ENCODE assay signal across 28 mouse cellular contexts in the genomic region with DNA sequence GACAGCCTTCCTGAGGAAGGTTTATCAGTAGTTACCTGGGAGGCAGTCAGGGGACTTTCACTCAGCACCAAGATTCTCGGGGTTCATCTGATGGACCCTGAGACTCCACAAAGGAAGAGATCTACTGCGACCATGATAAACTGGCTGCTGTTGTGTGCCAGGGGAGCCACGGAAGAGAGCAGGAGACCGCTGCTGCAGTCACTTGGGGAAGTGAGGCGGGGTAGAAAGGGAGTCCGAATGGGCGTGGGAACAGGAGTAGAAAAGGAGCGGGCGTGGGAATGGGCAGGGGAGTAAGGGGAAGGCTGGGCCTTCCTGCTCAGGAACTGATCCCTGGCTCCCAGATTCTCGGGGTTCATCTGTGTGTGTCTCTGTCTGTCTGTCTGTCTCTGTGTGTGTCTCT.
DNase-seq lines count a peak whose midpoint lies in the region; ATAC-seq and TF ChIP-seq lines count a peak whose summit lies in the region.
"Had no signal": no experiment of that assay in that cellular context is flagged by ENCODE, and none has a peak within 500 bp of the region (broad histone marks: within the 10 kb centered on the region; RNA-seq: fewer than 3 reads in every experiment).

No protein-coding gene starts in this region.

- DNase-seq in liver, postnatal 0 days: no peak
- no peak for DNase-seq in liver, embryonic 11.5 days (ENCODE audit: low spot score)
- peak; percentile 19 for DNase-seq in splenic B cell, adult 2 months (ENCODE audit: low read depth, low spot score)
- DNase-seq in layer of hippocampus, postnatal 36 days: no peak
- no peak for DNase-seq in gastrocnemius, adult 2 months
- no peak for DNase-seq in adrenal gland, postnatal 14 days
- DNase-seq: adrenal gland, adult 2 months; adrenal gland, postnatal 25 days; cerebellum, adult 18-20 months; cerebellum, adult 9-11 months; cerebellum, postnatal 25 days; embryo, embryonic 11 days; gastrocnemius, postnatal 25 days; heart, adult 2 months; heart, postnatal 14 days; heart, postnatal 4 days had no signal

- H3K4me1 ChIP-seq in liver, postnatal 0 days (ENCODE audit: insufficient read depth): no peaks in the 10 kb centered on the region
- no peaks in the 10 kb centered on the region for H3K4me1 ChIP-seq in liver, embryonic 11.5 days (replicated peaks; ENCODE audit: control insufficient read depth, insufficient read depth, low read length)
- peaks cover 20% of the 10 kb centered on the region for H3K4me1 ChIP-seq in megakaryocyte, embryonic 14.5 days
- H3K4me1 ChIP-seq: embryonic facial prominence, embryonic 10.5 days; embryonic facial prominence, embryonic 13.5 days; forebrain, embryonic 12.5 days; heart, embryonic 13.5 days; hindbrain, embryonic 13.5 days; intestine, embryonic 15.5 days had no signal

- H3K4me3 ChIP-seq in liver, postnatal 0 days (ENCODE audit: low read depth, low read length): no peak overlapping the region
- H3K4me3 ChIP-seq in liver, embryonic 11.5 days (ENCODE audit: low read depth, low read length): no peak overlapping the region
- H3K4me3 ChIP-seq in megakaryocyte, embryonic 14.5 days (replicated peaks): peak overlapping the region; percentile 53
- H3K4me3 ChIP-seq in gastrocnemius, adult 2 months: no peak overlapping the region
- H3K4me3 ChIP-seq: embryonic facial prominence, embryonic 10.5 days; embryonic facial prominence, embryonic 13.5 days; erythroblast, embryonic 14.5 days; forebrain, embryonic 12.5 days; heart, adult 2 months; heart, embryonic 10.5 days; heart, embryonic 13.5 days; hindbrain, embryonic 13.5 days; intestine, embryonic 15.5 days had no signal

- H3K36me3 ChIP-seq in liver, postnatal 0 days (replicated peaks; ENCODE audit: insufficient read depth, low read length): no peaks in the 10 kb centered on the region
- H3K36me3 ChIP-seq in liver, embryonic 11.5 days (ENCODE audit: control insufficient read depth, insufficient read depth, low read length): no peaks in the 10 kb centered on the region
- H3K36me3 ChIP-seq in megakaryocyte, embryonic 14.5 days (replicated peaks; ENCODE audit: low read length): no peaks in the 10 kb centered on the region
- H3K36me3 ChIP-seq in splenic B cell, adult 2 months (ENCODE audit: control insufficient read depth, insufficient read depth, low read length, poor library complexity, severe bottlenecking): no peaks in the 10 kb centered on the region
- H3K36me3 ChIP-seq: embryonic facial prominence, embryonic 10.5 days; embryonic facial prominence, embryonic 13.5 days; forebrain, embryonic 12.5 days; heart, embryonic 10.5 days; heart, embryonic 13.5 days; hindbrain, embryonic 13.5 days; intestine, embryonic 15.5 days had no signal

- 40% methylated on average over 10 of the region's 10 CpGs for WGBS in liver, postnatal 0 days (ENCODE audit: insufficient replicate concordance)
- WGBS in liver, embryonic 11.5 days: 32% methylated on average over 10 of the region's 10 CpGs

- peaks cover 3% of the 10 kb centered on the region; the same call in 1 of the 2 replicates for H3K9me3 ChIP-seq in liver, postnatal 0 days (ENCODE audit: low read length)
- no peaks in the 10 kb centered on the region for H3K9me3 ChIP-seq in liver, embryonic 11.5 days (ENCODE audit: control insufficient read depth, low read length)
- H3K9me3 ChIP-seq in megakaryocyte, embryonic 14.5 days: peaks cover 19% of the 10 kb centered on the region
- H3K9me3 ChIP-seq: embryonic facial prominence, embryonic 10.5 days; embryonic facial prominence, embryonic 13.5 days; forebrain, embryonic 12.5 days; heart, embryonic 10.5 days; intestine, embryonic 15.5 days had no signal

- ATAC-seq in liver, postnatal 0 days: no peak
- no peak for ATAC-seq in liver, embryonic 11.5 days (replicated peaks; ENCODE audit: low FRiP score)
- peak; percentile 59 for ATAC-seq in granulocyte monocyte progenitor cell, adult 5-6 weeks (replicated peaks; ENCODE audit: poor library complexity, severe bottlenecking)
- ATAC-seq: forebrain, embryonic 16.5 days; hindbrain, embryonic 16.5 days; intestine, embryonic 15.5 days had no signal

- peak overlapping the region; percentile 15 for H3K4me2 ChIP-seq in liver, postnatal 0 days (ENCODE audit: low read depth, low read length)
- H3K4me2 ChIP-seq in liver, embryonic 11.5 days: no peak overlapping the region
- H3K4me2 ChIP-seq: embryonic facial prominence, embryonic 13.5 days; forebrain, embryonic 12.5 days; heart, embryonic 13.5 days; hindbrain, embryonic 13.5 days; intestine, embryonic 15.5 days had no signal

- TF ChIP-seq CTCF in liver, postnatal 0 days (IDR thresholded peaks at IDR 0.05; ENCODE audit: low read depth): no peak
- TF ChIP-seq CTCF in gastrocnemius, adult 2 months (IDR thresholded peaks at IDR 0.05): no peak

- TF ChIP-seq EP300 in liver, postnatal 0 days (IDR thresholded peaks at IDR 0.05; ENCODE audit: low read depth): no peak

- no peak overlapping the region for H3K9ac ChIP-seq in liver, postnatal 0 days (replicated peaks)
- no peak overlapping the region for H3K9ac ChIP-seq in liver, embryonic 11.5 days (ENCODE audit: low read depth, low read length)
- H3K9ac ChIP-seq: embryonic facial prominence, embryonic 13.5 days; forebrain, embryonic 12.5 days; heart, embryonic 13.5 days; hindbrain, embryonic 13.5 days; intestine, embryonic 15.5 days had no signal

- H3K27ac ChIP-seq in liver, postnatal 0 days (ENCODE audit: low read depth): peak overlapping the region; percentile 70
- no peak overlapping the region for H3K27ac ChIP-seq in liver, embryonic 11.5 days (ENCODE audit: low read depth, low read length)
- no peak overlapping the region for H3K27ac ChIP-seq in gastrocnemius, adult 2 months
- H3K27ac ChIP-seq: embryonic facial prominence, embryonic 10.5 days; embryonic facial prominence, embryonic 13.5 days; forebrain, embryonic 12.5 days; heart, adult 2 months; heart, embryonic 10.5 days; heart, embryonic 13.5 days; hindbrain, embryonic 13.5 days; intestine, embryonic 15.5 days had no signal

- intact Hi-C loops in gastrocnemius, adult 2 months (cut with DNase I): no loop called here

- no peaks in the 10 kb centered on the region for H3K27me3 ChIP-seq in liver, postnatal 0 days (ENCODE audit: insufficient read depth, low read length)
- H3K27me3 ChIP-seq in liver, embryonic 11.5 days (replicated peaks; ENCODE audit: control insufficient read depth, insufficient read depth, low read length): no peaks in the 10 kb centered on the region
- peaks cover 7% of the 10 kb centered on the region for H3K27me3 ChIP-seq in megakaryocyte, embryonic 14.5 days (replicated peaks)
- H3K27me3 ChIP-seq in splenic B cell, adult 2 months (ENCODE audit: control insufficient read depth, insufficient read depth, low read length, poor library complexity, severe bottlenecking): no peaks in the 10 kb centered on the region
- H3K27me3 ChIP-seq: embryonic facial prominence, embryonic 13.5 days; forebrain, embryonic 12.5 days; hindbrain, embryonic 13.5 days had no signal
